ENCODE assay signal across 13 mouse cellular contexts in genomic region chr5:115953173-115953572, GRCm38 (mm10).
A peak's percentile ranks its signal among the peaks of the same experiment; 100 is the strongest.
DNase-seq lines count a peak whose midpoint lies in the region; ATAC-seq and TF ChIP-seq lines count a peak whose summit lies in the region.
"Had no signal": no experiment of that assay in that cellular context is flagged by ENCODE, and none has a peak within 500 bp of the region (broad histone marks: within the 10 kb centered on the region; RNA-seq: fewer than 3 reads in every experiment).

No protein-coding gene starts in this region.

- no peak overlapping the region for H3K27ac ChIP-seq in kidney, embryonic 14.5 days (ENCODE audit: low read depth, low read length)
- H3K27ac ChIP-seq in cortical plate, adult 2 months (ENCODE audit: insufficient read depth, low read length), result no peak overlapping the region
- H3K27ac ChIP-seq: embryonic facial prominence, embryonic 15.5 days; limb, embryonic 12.5 days; midbrain, embryonic 10.5 days had no signal

- peak; percentile 27 for DNase-seq in kidney, postnatal 10 days
- DNase-seq in 3T3-L1 (ENCODE audit: low read depth, low spot score) (peak; percentile 15), 416B (ENCODE audit: low read depth) (peak; percentile 48)
- DNase-seq in gastrocnemius, postnatal 14 days, result no peak
- no peak for DNase-seq in cerebellum, postnatal 36 days
- DNase-seq: cerebellum, adult 8-10 months; heart, postnatal 36 days had no signal

- intact Hi-C loops in gastrocnemius, postnatal 14 days (cut with DNase I; ENCODE audit: low total_unique reads), result no loop called here

- peaks cover 72% of the 10 kb centered on the region for H3K36me3 ChIP-seq in kidney, embryonic 14.5 days (ENCODE audit: control insufficient read depth, insufficient read depth, low read length)

- no peak for ATAC-seq in kidney, embryonic 14.5 days (ENCODE audit: low FRiP score, low TSS enrichment)
- ATAC-seq in cerebellum, adult (ENCODE audit: insufficient number of reproducible peaks, low FRiP score, low TSS enrichment), result no peak

- no peaks in the 10 kb centered on the region for H3K4me1 ChIP-seq in kidney, embryonic 14.5 days (ENCODE audit: control insufficient read depth, insufficient read depth, low read length)
- 0 out of 2 replicates have a peak, but pooled peaks cover 3% of the 10 kb centered on the region for H3K4me1 ChIP-seq in cortical plate, adult 2 months (ENCODE audit: control insufficient read depth, insufficient read depth, low read length)
- H3K4me1 ChIP-seq: embryonic facial prominence, embryonic 15.5 days; limb, embryonic 12.5 days; midbrain, embryonic 10.5 days had no signal

- no peak overlapping the region for H3K4me2 ChIP-seq in kidney, embryonic 14.5 days (replicated peaks; ENCODE audit: low read depth, low read length)
- H3K4me2 ChIP-seq: embryonic facial prominence, embryonic 15.5 days; limb, embryonic 12.5 days had no signal

- H3K9me3 ChIP-seq in kidney, embryonic 14.5 days (ENCODE audit: control insufficient read depth, low read length), result peaks cover 6% of the 10 kb centered on the region; the same call in 1 of the 2 replicates
- H3K9me3 ChIP-seq: embryonic facial prominence, embryonic 15.5 days had no signal

- no peak overlapping the region for H3K4me3 ChIP-seq in kidney, embryonic 14.5 days (ENCODE audit: low read length)
- no peak overlapping the region for H3K4me3 ChIP-seq in cortical plate, adult 2 months (ENCODE audit: insufficient read depth, low read length)
- H3K4me3 ChIP-seq: embryonic facial prominence, embryonic 15.5 days; limb, embryonic 12.5 days; midbrain, embryonic 10.5 days had no signal

- TF ChIP-seq CTCF in cortical plate, adult 2 months (IDR thresholded peaks at IDR 0.05; ENCODE audit: extremely low read depth, insufficient read depth, low read length), result peak; percentile 30

- H3K9ac ChIP-seq in kidney, embryonic 14.5 days (ENCODE audit: low read depth, low read length), result no peak overlapping the region
- H3K9ac ChIP-seq: embryonic facial prominence, embryonic 15.5 days; limb, embryonic 12.5 days had no signal

- no peaks in the 10 kb centered on the region for H3K27me3 ChIP-seq in kidney, embryonic 14.5 days (ENCODE audit: control insufficient read depth, insufficient read depth, low read length)
- H3K27me3 ChIP-seq: embryonic facial prominence, embryonic 15.5 days; limb, embryonic 12.5 days had no signal

- 98% methylated on average over 6 of the region's 6 CpGs for WGBS in kidney, embryonic 14.5 days

- TF ChIP-seq POLR2A in cortical plate, adult 2 months (IDR thresholded peaks at IDR 0.05; ENCODE audit: extremely low read depth, insufficient read depth, low read length), result no peak

Comparison
In these comparisons a context has a peak if more than half of its experiments do, and no peak if none do; other contexts are left out.
1. DNase-seq: peak in kidney, postnatal 10 days (single experiment), 3T3-L1 (single experiment) and 416B (single experiment); none in gastrocnemius, postnatal 14 days (single experiment) and cerebellum, postnatal 36 days (0 of 2).